17 mouse cellular contexts compared by ENCODE assay signal in genomic region chr9:112370746-112371145, GRCm38 (mm10).
A peak's percentile ranks its signal among the peaks of the same experiment; 100 is the strongest.
DNase-seq lines count a peak whose midpoint lies in the region.
"Had no signal": no experiment of that assay in that cellular context is flagged by ENCODE, and none has a peak within 500 bp of the region (broad histone marks: within the 10 kb centered on the region; RNA-seq: fewer than 3 reads in every experiment).

No protein-coding gene starts in this region.

- 80% methylated on average over 1 of the region's 1 CpGs for WGBS in hindbrain, embryonic 10.5 days

- H3K4me1 ChIP-seq in hindbrain, embryonic 10.5 days (replicated peaks), result no peaks in the 10 kb centered on the region

- no peaks in the 10 kb centered on the region for H3K9me3 ChIP-seq in hindbrain, embryonic 10.5 days

- no peaks in the 10 kb centered on the region for H3K27me3 ChIP-seq in hindbrain, embryonic 10.5 days (ENCODE audit: insufficient read depth, poor library complexity, severe bottlenecking)
- H3K27me3 ChIP-seq: CH12.LX, Patski had no signal

- DNase-seq in retina, embryonic 14.5 days (ENCODE audit: low spot score), result peak; percentile 70
- DNase-seq in retina, postnatal 1 day, result peak; percentile 76
- DNase-seq in hindbrain, embryonic 10.5 days (ENCODE audit: low spot score), result no peak
- no peak for DNase-seq in adrenal gland, adult 8-10 months
- DNase-seq: adrenal gland, adult 2 months; adrenal gland, postnatal 10 days; adrenal gland, postnatal 14 days; adrenal gland, postnatal 25 days; adrenal gland, postnatal 36 days; B cell, adult 2 months; cerebellum, adult 11 months; cerebellum, adult 11-12 months; cerebellum, adult 18-20 months; cerebellum, adult 2 months had no signal

- H3K36me3 ChIP-seq in hindbrain, embryonic 10.5 days, result no peaks in the 10 kb centered on the region
- H3K36me3 ChIP-seq: G1E had no signal

- no peak overlapping the region for H3K27ac ChIP-seq in hindbrain, embryonic 10.5 days

- H3K4me3 ChIP-seq in hindbrain, embryonic 10.5 days, result no peak overlapping the region

Comparison
In these comparisons a context has a peak if more than half of its experiments do, and no peak if none do; other contexts are left out.
1. DNase-seq: peak in retina, embryonic 14.5 days (single experiment) and retina, postnatal 1 day (single experiment); none in hindbrain, embryonic 10.5 days (single experiment) and adrenal gland, adult 8-10 months (single experiment).